Mouse (Mus musculus) ES-Bruce4 (cell line): ENCODE measurements around the gene Adamtsl5.

ENCODE experiments used
- CTCF ChIP-seq: IDR thresholded peaks from one replicate; pipeline ENCODE4 v1.8.1; 2011; ENCODE audit warnings: low read depth, low read length
- POLR2A ChIP-seq: IDR thresholded peaks from one replicate; pipeline ENCODE4 v1.8.1; 2011; ENCODE audit warnings: low read length; ENCODE audit not compliant: insufficient read depth

DNA sequence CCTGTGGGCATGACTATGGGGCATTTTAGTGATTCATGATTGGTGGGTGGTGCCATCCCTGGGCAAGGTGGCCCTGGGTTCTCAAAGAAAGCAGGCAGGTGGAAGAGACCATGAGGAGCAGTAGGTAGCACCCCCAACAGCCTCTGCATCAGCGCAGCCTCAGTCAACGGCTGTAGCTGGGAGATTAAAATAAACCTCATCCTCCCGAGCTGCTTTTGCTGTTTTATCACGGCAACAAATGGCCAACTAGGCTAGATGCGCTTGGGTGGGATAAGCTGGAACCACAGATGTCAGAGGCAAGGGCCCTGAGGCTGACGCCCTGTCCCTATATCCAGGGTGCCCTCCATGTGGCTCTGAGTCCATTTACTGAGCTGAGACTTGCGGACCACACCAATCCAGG, 36.5 kb upstream of the Adamtsl5 start:
- TF ChIP-seq CTCF (no peak), POLR2A (no peak)
